Mouse (Mus musculus): Measurements from ENCODE around the gene Rnf222. TPM values are rescaled to one million over a fixed set of nuclear protein-coding genes. Genes with fewer than 3 reads are reported as not detected.

Rnf222 gene
- polyA plus RNA-seq, 1 experiment from 2014 or later = not detected

GRCm38 (mm10) chr11:68902367-68902766, 14.0 kb downstream of the Rnf222 start:
- H3K9me3 ChIP-seq (ENCODE audit: control insufficient read depth, low read length) = no peaks in the 10 kb centered on the region
- H3K27me3 ChIP-seq (ENCODE audit: control insufficient read depth, insufficient read depth, low read length) = no peaks in the 10 kb centered on the region
- peaks cover 6% of the 10 kb centered on the region for H3K4me1 ChIP-seq (ENCODE audit: control insufficient read depth, insufficient read depth, low read length)
- DNase-seq = no peak
- WGBS = 6% methylated on average over 11 of the region's 11 CpGs
- H3K9ac ChIP-seq (replicated peaks; ENCODE audit: low read length) = peak overlapping the region; percentile 95
- H3K27ac ChIP-seq (replicated peaks; ENCODE audit: low read depth, low read length) = no peak overlapping the region
- peak overlapping the region; percentile 94 for H3K4me3 ChIP-seq (replicated peaks; ENCODE audit: low read depth, low read length)
- no peak for ATAC-seq (ENCODE audit: low FRiP score, low TSS enrichment)
- peaks cover 46% of the 10 kb centered on the region for H3K36me3 ChIP-seq (ENCODE audit: control insufficient read depth, insufficient read depth, low read length)
- peak overlapping the region; percentile 61 for H3K4me2 ChIP-seq (ENCODE audit: low read length)

- peak overlapping the region; percentile 61 for H3K4me2 ChIP-seq (ENCODE audit: low read length)
- H3K36me3 ChIP-seq (ENCODE audit: control insufficient read depth, insufficient read depth, low read length) = peaks cover 51% of the 10 kb centered on the region
- 88% methylated on average over 5 of the region's 5 CpGs for WGBS
- H3K9ac ChIP-seq (replicated peaks; ENCODE audit: low read length) = peak overlapping the region; percentile 95; the same call in 1 of the 2 replicates
- DNase-seq (no peak), ATAC-seq (ENCODE audit: low FRiP score, low TSS enrichment) (no peak)
- no peaks in the 10 kb centered on the region for H3K9me3 ChIP-seq (ENCODE audit: control insufficient read depth, low read length)
- H3K4me3 ChIP-seq (replicated peaks; ENCODE audit: low read depth, low read length) = peak overlapping the region; percentile 94
- H3K27me3 ChIP-seq (ENCODE audit: control insufficient read depth, insufficient read depth, low read length) = no peaks in the 10 kb centered on the region
- H3K4me1 ChIP-seq (ENCODE audit: control insufficient read depth, insufficient read depth, low read length) = peaks cover 6% of the 10 kb centered on the region
- H3K27ac ChIP-seq (replicated peaks; ENCODE audit: low read depth, low read length) = no peak overlapping the region
These were observed 14.5 kb downstream of the Rnf222 start for GRCm38 (mm10) chr11:68902823-68903222.

GRCm38 (mm10) chr11:68903775-68904174, 15.4 kb downstream of the Rnf222 start:
- Histone ChIP-seq H3K27ac (replicated peaks; ENCODE audit: low read depth, low read length) (no peak overlapping the region), H3K27me3 (ENCODE audit: control insufficient read depth, insufficient read depth, low read length) (no peaks in the 10 kb centered on the region), H3K4me2 (ENCODE audit: low read length) (no peak overlapping the region), H3K9me3 (ENCODE audit: control insufficient read depth, low read length) (no peaks in the 10 kb centered on the region), H3K36me3 (ENCODE audit: control insufficient read depth, insufficient read depth, low read length) (peaks cover 51% of the 10 kb centered on the region), H3K4me3 (replicated peaks; ENCODE audit: low read depth, low read length) (no peak overlapping the region), H3K4me1 (ENCODE audit: control insufficient read depth, insufficient read depth, low read length) (peaks cover 6% of the 10 kb centered on the region), H3K9ac (replicated peaks; ENCODE audit: low read length) (no peak overlapping the region)
- ATAC-seq (ENCODE audit: low FRiP score, low TSS enrichment) (no peak), DNase-seq (no peak)
- 93% methylated on average over 2 of the region's 2 CpGs for WGBS

DNA sequence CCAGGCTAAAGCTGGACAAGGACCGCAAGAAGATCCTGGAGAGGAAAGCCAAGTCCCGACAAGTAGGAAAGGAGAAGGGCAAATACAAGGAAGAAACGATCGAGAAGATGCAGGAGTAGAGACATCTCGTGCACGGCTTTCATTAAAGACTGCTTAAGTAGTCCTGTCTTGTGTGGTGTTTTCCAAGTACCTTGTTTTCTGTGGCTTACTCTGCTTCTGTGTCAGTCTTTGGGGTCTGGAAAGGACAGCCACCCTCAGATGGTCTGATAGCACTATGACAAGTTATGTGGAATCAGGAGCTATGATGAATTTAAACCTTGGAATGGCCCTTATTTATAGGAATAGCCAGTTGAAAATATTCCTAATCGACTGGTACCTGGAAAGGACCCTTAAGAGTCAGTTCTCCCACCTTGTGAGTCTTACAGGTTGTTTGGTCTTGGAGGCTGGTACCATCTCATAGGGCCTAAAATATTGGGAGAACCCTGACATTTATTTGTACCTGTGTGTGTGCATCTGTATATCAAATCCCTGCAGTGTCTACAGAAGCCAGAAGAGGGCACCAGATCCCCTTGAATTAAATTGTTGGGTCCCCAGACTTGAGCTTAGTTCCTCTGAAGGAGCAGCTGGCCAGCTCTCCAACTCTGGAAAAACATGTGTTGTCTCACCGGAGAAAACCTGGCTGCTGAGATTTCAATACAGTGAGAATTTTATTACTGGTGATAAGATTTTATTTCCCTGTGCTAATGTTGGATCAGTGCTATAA, 16.2 kb downstream of the Rnf222 start:
- no peak overlapping the region for H3K4me2 ChIP-seq (ENCODE audit: low read length)
- ATAC-seq (ENCODE audit: low FRiP score, low TSS enrichment) (no peak), DNase-seq (peak; percentile 93)
- H3K9ac ChIP-seq (replicated peaks; ENCODE audit: low read length) = no peak overlapping the region
- H3K4me1 ChIP-seq (ENCODE audit: control insufficient read depth, insufficient read depth, low read length) = peaks cover 6% of the 10 kb centered on the region
- H3K36me3 ChIP-seq (ENCODE audit: control insufficient read depth, insufficient read depth, low read length) = peaks cover 51% of the 10 kb centered on the region
- 82% methylated on average over 8 of the region's 8 CpGs for WGBS
- no peak overlapping the region for H3K27ac ChIP-seq (replicated peaks; ENCODE audit: low read depth, low read length)
- H3K9me3 ChIP-seq (ENCODE audit: control insufficient read depth, low read length) = no peaks in the 10 kb centered on the region
- H3K27me3 ChIP-seq (ENCODE audit: control insufficient read depth, insufficient read depth, low read length) = no peaks in the 10 kb centered on the region
- H3K4me3 ChIP-seq (replicated peaks; ENCODE audit: low read depth, low read length) = no peak overlapping the region

DNA sequence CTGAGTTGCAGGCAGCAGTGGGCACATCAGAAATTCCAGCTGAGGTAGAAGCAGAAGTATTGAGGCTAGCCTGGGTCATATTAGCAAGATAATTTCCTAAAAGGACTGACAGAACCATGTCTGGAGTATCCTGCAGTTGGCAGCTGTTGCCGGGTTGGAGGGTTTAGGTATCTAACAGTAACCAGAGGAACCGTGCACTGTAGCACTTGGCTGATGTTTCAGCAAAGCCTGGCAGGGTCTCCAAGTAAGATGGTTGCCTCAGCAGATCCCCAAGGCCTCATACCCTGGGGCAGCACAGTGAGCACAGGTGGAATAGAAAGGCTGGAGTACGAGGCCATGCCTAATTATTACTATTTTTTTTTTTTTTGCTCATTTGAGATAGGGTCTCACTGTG, 16.8 kb downstream of the Rnf222 start:
- peaks cover 51% of the 10 kb centered on the region for H3K36me3 ChIP-seq (ENCODE audit: control insufficient read depth, insufficient read depth, low read length)
- WGBS = 94% methylated on average over 3 of the region's 3 CpGs
- H3K4me3 ChIP-seq (replicated peaks; ENCODE audit: low read depth, low read length) = no peak overlapping the region
- no peak overlapping the region for H3K27ac ChIP-seq (replicated peaks; ENCODE audit: low read depth, low read length)
- no peak for DNase-seq
- H3K4me1 ChIP-seq (ENCODE audit: control insufficient read depth, insufficient read depth, low read length) = peaks cover 6% of the 10 kb centered on the region
- H3K27me3 ChIP-seq (ENCODE audit: control insufficient read depth, insufficient read depth, low read length) = no peaks in the 10 kb centered on the region
- no peak overlapping the region for H3K9ac ChIP-seq (replicated peaks; ENCODE audit: low read length)
- no peak for ATAC-seq (ENCODE audit: low FRiP score, low TSS enrichment)
- H3K9me3 ChIP-seq (ENCODE audit: control insufficient read depth, low read length) = no peaks in the 10 kb centered on the region
- no peak overlapping the region for H3K4me2 ChIP-seq (ENCODE audit: low read length)

- Histone ChIP-seq H3K27ac (replicated peaks; ENCODE audit: low read depth, low read length) (no peak overlapping the region), H3K4me1 (ENCODE audit: control insufficient read depth, insufficient read depth, low read length) (peaks cover 6% of the 10 kb centered on the region), H3K4me3 (replicated peaks; ENCODE audit: low read depth, low read length) (no peak overlapping the region), H3K36me3 (ENCODE audit: control insufficient read depth, insufficient read depth, low read length) (peaks cover 51% of the 10 kb centered on the region), H3K4me2 (ENCODE audit: low read length) (no peak overlapping the region), H3K9ac (replicated peaks; ENCODE audit: low read length) (no peak overlapping the region), H3K27me3 (ENCODE audit: control insufficient read depth, insufficient read depth, low read length) (no peaks in the 10 kb centered on the region), H3K9me3 (ENCODE audit: control insufficient read depth, low read length) (no peaks in the 10 kb centered on the region)
- ATAC-seq (ENCODE audit: low FRiP score, low TSS enrichment) (no peak), DNase-seq (no peak)
- WGBS = 90% methylated on average over 9 of the region's 9 CpGs
These were observed 17.5 kb downstream of the Rnf222 start for GRCm38 (mm10) chr11:68905665-68906460.

DNA sequence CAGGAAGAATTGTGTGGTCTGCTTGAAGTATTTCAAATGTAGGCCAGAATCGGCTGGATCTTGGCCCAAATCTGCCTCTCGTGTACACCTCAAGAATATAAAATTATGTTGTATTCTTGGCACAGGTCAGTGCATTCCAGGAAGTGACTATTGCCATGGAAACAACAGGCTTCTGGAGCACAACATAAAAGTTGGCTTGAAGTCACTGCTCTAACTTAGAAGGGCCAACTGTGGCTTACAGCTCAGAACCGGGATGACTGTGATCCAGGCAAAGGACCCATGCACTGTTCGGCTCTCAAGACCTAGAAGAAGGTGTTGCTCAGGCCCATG, 18.1 kb downstream of the Rnf222 start:
- Histone ChIP-seq H3K36me3 (ENCODE audit: control insufficient read depth, insufficient read depth, low read length) (peaks cover 51% of the 10 kb centered on the region), H3K9me3 (ENCODE audit: control insufficient read depth, low read length) (no peaks in the 10 kb centered on the region), H3K4me2 (ENCODE audit: low read length) (no peak overlapping the region), H3K27ac (replicated peaks; ENCODE audit: low read depth, low read length) (no peak overlapping the region), H3K4me3 (replicated peaks; ENCODE audit: low read depth, low read length) (no peak overlapping the region), H3K4me1 (ENCODE audit: control insufficient read depth, insufficient read depth, low read length) (peaks cover 6% of the 10 kb centered on the region), H3K27me3 (ENCODE audit: control insufficient read depth, insufficient read depth, low read length) (no peaks in the 10 kb centered on the region), H3K9ac (replicated peaks; ENCODE audit: low read length) (no peak overlapping the region)
- DNase-seq (no peak), ATAC-seq (ENCODE audit: low FRiP score, low TSS enrichment) (no peak)
- 82% methylated on average over 4 of the region's 4 CpGs for WGBS

DNA sequence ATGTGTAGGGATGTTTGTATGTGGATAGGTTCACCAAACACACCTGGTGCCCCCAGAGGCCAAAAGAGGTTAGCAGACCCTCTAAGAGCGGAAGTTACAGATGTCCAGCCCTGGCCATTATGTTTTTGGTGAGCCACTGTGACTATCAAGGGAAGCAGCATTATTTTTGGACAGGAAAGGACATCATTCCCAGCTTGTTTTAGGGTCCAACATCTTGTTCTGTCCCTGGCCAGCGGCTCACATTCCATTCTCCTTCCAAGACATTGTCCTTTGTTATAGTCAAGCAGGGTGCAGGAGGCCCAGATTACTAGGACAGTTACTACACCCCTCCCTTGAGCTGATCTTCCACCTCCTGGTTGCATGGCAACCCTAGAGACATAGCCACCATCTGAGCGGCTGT, 18.9 kb downstream of the Rnf222 start:
- Histone ChIP-seq H3K9me3 (ENCODE audit: control insufficient read depth, low read length) (no peaks in the 10 kb centered on the region), H3K27ac (replicated peaks; ENCODE audit: low read depth, low read length) (no peak overlapping the region), H3K36me3 (ENCODE audit: control insufficient read depth, insufficient read depth, low read length) (peaks cover 51% of the 10 kb centered on the region), H3K4me1 (ENCODE audit: control insufficient read depth, insufficient read depth, low read length) (peaks cover 6% of the 10 kb centered on the region), H3K4me3 (replicated peaks; ENCODE audit: low read depth, low read length) (no peak overlapping the region), H3K4me2 (ENCODE audit: low read length) (no peak overlapping the region), H3K9ac (replicated peaks; ENCODE audit: low read length) (no peak overlapping the region), H3K27me3 (ENCODE audit: control insufficient read depth, insufficient read depth, low read length) (no peaks in the 10 kb centered on the region)
- WGBS = 86% methylated on average over 3 of the region's 3 CpGs
- ATAC-seq (ENCODE audit: low FRiP score, low TSS enrichment) (no peak), DNase-seq (no peak)
